9 mouse cellular contexts compared by ENCODE assay signal in genomic region chr5:43947330-43947977, GRCm38 (mm10). TPM values are rescaled to one million over a fixed set of nuclear protein-coding genes. Genes with fewer than 3 reads are reported as not detected.
DNase-seq lines count a peak whose midpoint lies in the region; ATAC-seq and TF ChIP-seq lines count a peak whose summit lies in the region.
"Had no signal": no experiment of that assay in that cellular context is flagged by ENCODE, and none has a peak within 500 bp of the region (broad histone marks: within the 10 kb centered on the region; RNA-seq: fewer than 3 reads in every experiment).

No protein-coding gene starts in this region.

- no peak overlapping the region for H3K27ac ChIP-seq in thymus, adult 2 months (ENCODE audit: control insufficient read depth, insufficient read depth, low read length)
- H3K27ac ChIP-seq in forebrain, embryonic 11.5 days (ENCODE audit: low read depth, low read length) = no peak overlapping the region
- no peak overlapping the region for H3K27ac ChIP-seq in liver, embryonic 12.5 days

- WGBS in thymus, adult 2 months = 11% methylated on average over 9 of the region's 9 CpGs
- 40% methylated on average over 9 of the region's 9 CpGs for WGBS in forebrain, embryonic 11.5 days
- 31% methylated on average over 9 of the region's 9 CpGs for WGBS in liver, embryonic 12.5 days (ENCODE audit: insufficient replicate concordance)

- H3K4me3 ChIP-seq in thymus, adult 2 months (ENCODE audit: control insufficient read depth, insufficient read depth, low read length) = no peak overlapping the region
- peak overlapping the region; percentile 22 for H3K4me3 ChIP-seq in forebrain, embryonic 11.5 days (ENCODE audit: low read depth, low read length)
- peak overlapping the region; percentile 45; the same call in 1 of the 2 replicates for H3K4me3 ChIP-seq in liver, embryonic 12.5 days

- H3K9me3 ChIP-seq in forebrain, embryonic 11.5 days (ENCODE audit: control insufficient read depth, low read length) = no peaks in the 10 kb centered on the region
- no peaks in the 10 kb centered on the region for H3K9me3 ChIP-seq in liver, embryonic 12.5 days (replicated peaks)

- H3K4me1 ChIP-seq in thymus, adult 2 months (replicated peaks; ENCODE audit: control insufficient read depth, insufficient read depth, low read length) = peaks cover 15% of the 10 kb centered on the region
- peaks cover 10% of the 10 kb centered on the region; the same call in 1 of the 2 replicates for H3K4me1 ChIP-seq in forebrain, embryonic 11.5 days (replicated peaks; ENCODE audit: control insufficient read depth, insufficient read depth, low read length)
- H3K4me1 ChIP-seq in liver, embryonic 12.5 days = peaks cover 18% of the 10 kb centered on the region

- H3K4me2 ChIP-seq in forebrain, embryonic 11.5 days (ENCODE audit: low read depth, low read length, severe bottlenecking) = peak overlapping the region; percentile 46
- H3K4me2 ChIP-seq in liver, embryonic 12.5 days = peak overlapping the region; percentile 73

- no peak for TF ChIP-seq CTCF in thymus, adult 2 months (IDR thresholded peaks at IDR 0.05; ENCODE audit: borderline replicate concordance, control insufficient read depth, extremely low read depth, insufficient read depth, low read length, poor library complexity)

- intact Hi-C loops in left cerebral cortex, postnatal 14 days (cut with DNase I) = no loop called here

- no peaks in the 10 kb centered on the region for H3K36me3 ChIP-seq in thymus, adult 2 months (ENCODE audit: control insufficient read depth, insufficient read depth, low read length)
- no peaks in the 10 kb centered on the region for H3K36me3 ChIP-seq in forebrain, embryonic 11.5 days (ENCODE audit: control insufficient read depth, insufficient read depth, low read length)
- H3K36me3 ChIP-seq in liver, embryonic 12.5 days = no peaks in the 10 kb centered on the region

- peak; percentile 18 for DNase-seq in thymus, adult 2 months
- no peak for DNase-seq in thymus, adult 18-20 months
- no peak for DNase-seq in forebrain, embryonic 11.5 days (ENCODE audit: low spot score)
- DNase-seq in left cerebral cortex, adult 8-10 months (ENCODE audit: low spot score in 2 of 2) = no peak
- no peak for DNase-seq in layer of hippocampus, adult 9-10 months (ENCODE audit: low spot score)
- no peak for DNase-seq in left cerebral cortex, postnatal 14 days (ENCODE audit: low spot score in 2 of 2)

- peak; percentile 65 for ATAC-seq in forebrain, embryonic 11.5 days (replicated peaks; ENCODE audit: low FRiP score)
- 0 out of 2 replicates have a peak, but pooled peaks have one; percentile 22 for ATAC-seq in liver, embryonic 12.5 days
- peak; percentile 38 for ATAC-seq in neutrophil, adult 5-6 weeks (ENCODE audit: extremely low read depth, insufficient number of reproducible peaks, low FRiP score, poor library complexity, severe bottlenecking)

- H3K9ac ChIP-seq in forebrain, embryonic 11.5 days (ENCODE audit: low read length) = peak overlapping the region; percentile 20; the same call in 1 of the 2 replicates
- H3K9ac ChIP-seq in liver, embryonic 12.5 days = no peak overlapping the region

- H3K27me3 ChIP-seq in thymus, adult 2 months (ENCODE audit: control insufficient read depth, insufficient read depth, low read length) = no peaks in the 10 kb centered on the region
- H3K27me3 ChIP-seq in forebrain, embryonic 11.5 days (ENCODE audit: control insufficient read depth, insufficient read depth, low read length) = no peaks in the 10 kb centered on the region
- H3K27me3 ChIP-seq in liver, embryonic 12.5 days (replicated peaks) = peaks cover 9% of the 10 kb centered on the region

- no peak for TF ChIP-seq POLR2A in thymus, adult 2 months (IDR thresholded peaks at IDR 0.05; ENCODE audit: control insufficient read depth, extremely low read depth, insufficient read depth, low read length, poor library complexity)

RNA-seq across cellular contexts. Expression of gene Fgfbp1, which starts 34.1 kb away (rescaled TPM):
- polyA plus RNA-seq in thymus, adult 2 months (2012; rRNA removed) = 0.69 and 0.78 TPM in 2 replicates
- polyA plus RNA-seq in forebrain, embryonic 11.5 days (2014; fragmentation: Nextera tagmentation; extraction: Ambion mirVana) = 0.43 and 0.63 TPM in 2 replicates
- not detected in 2 replicates for polyA plus RNA-seq in liver, embryonic 12.5 days (2016; fragmentation: Nextera tagmentation; extraction: Ambion mirVana)
- not detected in 2 replicates for total RNA-seq in neutrophil, adult 5-6 weeks (2017)
- 1 to 10 TPM; 2.7 to 4.4 (median 3.3) TPM for total RNA-seq in left cerebral cortex, adult 8-10 months (2022)
- 1 to 10 TPM; 5.5 to 6.8 TPM for total RNA-seq in left cerebral cortex, postnatal 14 days (2021)
- polyA plus RNA-seq: erythroblast, embryonic 14.5 days had no signal

RNA-seq across cellular contexts. Expression of gene Gm7879, which starts 34.5 kb away (rescaled TPM):
- polyA plus RNA-seq in thymus, adult 2 months (2012; rRNA removed) = 1.9 and 2.5 TPM in 2 replicates
- polyA plus RNA-seq in forebrain, embryonic 11.5 days (2014; fragmentation: Nextera tagmentation; extraction: Ambion mirVana) = 1.2 TPM in 1 of 2 replicates, not detected in the other
- polyA plus RNA-seq in liver, embryonic 12.5 days (2016; fragmentation: Nextera tagmentation; extraction: Ambion mirVana) = 0.76 TPM in 1 of 2 replicates, not detected in the other
- 2.6 and 3.2 TPM in 2 replicates for total RNA-seq in neutrophil, adult 5-6 weeks (2017)
- total RNA-seq in left cerebral cortex, adult 8-10 months (2022) = 10 to 100 TPM in 3 of 4 experiments, 1 to 10 TPM in 1; 9.8 to 14.9 (median 12.7) TPM
- 10 to 100 TPM; 11.0 to 12.1 TPM for total RNA-seq in left cerebral cortex, postnatal 14 days (2021)
